Mouse (Mus musculus) CD4-positive, CD25-positive, alpha-beta regulatory T cell, adult 9 weeks (primary cell): ENCODE measurements around the gene Ikzf1. TPM values are rescaled to one million over a fixed set of nuclear protein-coding genes. Genes with fewer than 3 reads are reported as not detected.

ENCODE experiments used
- polyA plus RNA-seq: library from polyadenylated mRNA; unstranded; fragments of 100-300 nt; shearing (Covaris generic); gene quantifications from one replicate; pipeline ENCODE4 v1.2.1, GENCODE M21; 2017

Ikzf1 gene
- 83.4 TPM for polyA plus RNA-seq

GRCm38 (mm10) chr11:11684930-11685852, at the start of gene Ikzf1:
Ikzf1 (plus strand) TSS chr11:11685003.

GRCm38 (mm10) chr11:11808820-11809403, 124.1 kb downstream of the Ikzf1 start, which contains the start of gene Fignl1:
Fignl1 (minus strand) TSS chr11:11808962.

Other genes with a start within 250 kb of the Ikzf1 start
- gene Spata48, start 222.9 kb upstream of the Ikzf1 start, polyA plus RNA-seq = 0.52 TPM
- gene Zpbp, start 222.6 kb upstream of the Ikzf1 start, polyA plus RNA-seq = 0.43 TPM
- not detected for gene 4930512M02Rik, start 57.2 kb upstream of the Ikzf1 start, polyA plus RNA-seq
- gene Fignl1, start 124.0 kb downstream of the Ikzf1 start, polyA plus RNA-seq = 6.1 TPM
- gene Ddc, start 213.1 kb downstream of the Ikzf1 start, polyA plus RNA-seq = 7.1 TPM